Mouse (Mus musculus) myocyte (in vitro differentiated cells): ENCODE measurements around the gene Slc5a1. TPM values are rescaled to one million over a fixed set of nuclear protein-coding genes. Genes with fewer than 3 reads are reported as not detected.

Source experiments
- H3K27me3 ChIP-seq: one replicate; pipeline ENCODE4 v1.6.1; 2011; ENCODE audit not compliant: control insufficient read depth, insufficient read depth, insufficient read length
- H3K36me3 ChIP-seq: one replicate; pipeline ENCODE4 v1.6.1; 2011; ENCODE audit not compliant: control insufficient read depth, insufficient read depth
- H3K4me2 ChIP-seq: one replicate; pipeline ENCODE4 v1.6.1; 2011; ENCODE audit warnings: low read depth, control low read depth
- H3K4me3 ChIP-seq: one replicate; pipeline ENCODE4 v1.5.1; 2011; ENCODE audit warnings: mild to moderate bottlenecking, control low read depth, moderate library complexity
- H3K79me2 ChIP-seq: one replicate; pipeline ENCODE4 v1.6.1; 2011; ENCODE audit not compliant: control insufficient read depth, insufficient read depth
- H3ac ChIP-seq: one replicate; pipeline ENCODE4 v1.6.1; 2011; ENCODE audit not compliant: control insufficient read depth, insufficient read length
- CEBPB ChIP-seq: IDR thresholded peaks from 2 replicates; pipeline ENCODE4 v1.6.1; 2011; ENCODE audit warnings: mild to moderate bottlenecking, moderate library complexity; ENCODE audit not compliant: poor library complexity, insufficient read depth, severe bottlenecking
- E2F4 ChIP-seq: IDR thresholded peaks from one replicate; pipeline ENCODE4 v1.6.1; 2011; ENCODE audit warnings: mild to moderate bottlenecking, control low read depth, moderate library complexity; ENCODE audit not compliant: insufficient read depth
- MAX ChIP-seq: IDR thresholded peaks from one replicate; pipeline ENCODE4 v1.6.1; 2011; ENCODE audit warnings: low read depth, mild to moderate bottlenecking, control low read depth
- MYOD1 ChIP-seq, 3 experiments: IDR thresholded peaks; one replicate each; pipeline ENCODE4 v1.6.1; 2011; ENCODE audit warnings: control low read depth in 2 of 3, low read depth in 2 of 3, mild to moderate bottlenecking in 2 of 3, moderate library complexity in 1 of 3; ENCODE audit not compliant: insufficient read length in 2 of 3, control insufficient read depth in 1 of 3
- MYOG ChIP-seq, 3 experiments: IDR thresholded peaks; one replicate each; pipeline ENCODE4 v1.6.1; 2011; ENCODE audit warnings: control low read depth in 2 of 3, low read depth in 2 of 3, mild to moderate bottlenecking in 2 of 3; ENCODE audit not compliant: insufficient read length in 2 of 3, control insufficient read depth in 1 of 3, insufficient read depth in 1 of 3
- POLR2A ChIP-seq: IDR thresholded peaks from one replicate; pipeline ENCODE4 v1.6.1; 2011; ENCODE audit warnings: low read depth, mild to moderate bottlenecking, control low read depth, moderate library complexity; ENCODE audit not compliant: insufficient read length
- POLR2AphosphoS2 ChIP-seq: IDR thresholded peaks from one replicate; pipeline ENCODE4 v1.6.1; 2011; ENCODE audit warnings: low read depth, control low read depth; ENCODE audit not compliant: insufficient read length
- REST ChIP-seq: IDR thresholded peaks from one replicate; pipeline ENCODE4 v1.6.1; 2011; ENCODE audit warnings: mild to moderate bottlenecking, control low read depth, moderate library complexity; ENCODE audit not compliant: insufficient read depth, insufficient read length
- SRF ChIP-seq: IDR thresholded peaks from one replicate; pipeline ENCODE4 v1.6.1; 2011; ENCODE audit warnings: low read depth; ENCODE audit not compliant: control insufficient read depth, insufficient read length
- TCF12 ChIP-seq: IDR thresholded peaks from one replicate; pipeline ENCODE4 v1.6.1; 2011; ENCODE audit warnings: mild to moderate bottlenecking, control low read depth; ENCODE audit not compliant: poor library complexity, insufficient read depth, severe bottlenecking
- TCF3 ChIP-seq: IDR thresholded peaks from one replicate; pipeline ENCODE4 v1.6.1; 2011; ENCODE audit warnings: low read depth, control low read depth; ENCODE audit not compliant: insufficient read length
- USF1 ChIP-seq: IDR thresholded peaks from one replicate; pipeline ENCODE4 v1.6.1; 2011; ENCODE audit warnings: low read depth, mild to moderate bottlenecking, control low read depth, moderate library complexity
- polyA plus RNA-seq: library from polyadenylated mRNA; unstranded; fragments of >200 nt; fragmentation: generic; extraction: Trizol; gene quantifications from one replicate; pipeline ENCODE4 v1.2.1, GENCODE M21; 2012; ENCODE audit warnings: missing spikeins

Gene Slc5a1
- not detected for polyA plus RNA-seq

- Histone ChIP-seq H3K36me3 (no peaks in the 10 kb centered on the region), H3K4me3 (no peak within 1 kb of the TSS), H3K4me2 (no peak within 1 kb of the TSS), H3K27me3 (peaks cover 52% of the 10 kb centered on the region), H3ac (no peak within 1 kb of the TSS), H3K79me2 (no peaks in the 10 kb centered on the region)
- no peak for TF ChIP-seq CEBPB
- no peak for TF ChIP-seq POLR2A
- TF ChIP-seq E2F4, result no peak
- TF ChIP-seq TCF12, result no peak
- TF ChIP-seq USF1, result no peak
- no peak for TF ChIP-seq REST
- no peak for TF ChIP-seq SRF
- TF ChIP-seq MYOD1 (IDR thresholded peaks at IDR 0.05; ENCODE audit: control insufficient read depth in 1 of 3, insufficient read length in 2 of 3, low read depth in 2 of 3), result no peak
- TF ChIP-seq MYOG (IDR thresholded peaks at IDR 0.05; ENCODE audit: control insufficient read depth in 1 of 3, insufficient read depth in 1 of 3, insufficient read length in 2 of 3, low read depth in 2 of 3), result no peak
- no peak for TF ChIP-seq POLR2AphosphoS2
- TF ChIP-seq TCF3, result no peak
- TF ChIP-seq MAX, result no peak
Observed at GRCm38 (mm10) chr5:33104025-33104481, at the start of gene Slc5a1. TSS of gene Slc5a1 (plus strand) at chr5:33104219.

GRCm38 (mm10) chr5:33056126-33056765, 47.8 kb upstream of the Slc5a1 start:
- no peak overlapping the region for H3ac ChIP-seq

GRCm38 (mm10) chr5:33070071-33070470, 33.9 kb upstream of the Slc5a1 start:
- Histone ChIP-seq H3ac (no peak overlapping the region), H3K36me3 (no peaks in the 10 kb centered on the region), H3K4me3 (no peak overlapping the region), H3K79me2 (no peaks in the 10 kb centered on the region), H3K27me3 (peaks cover 14% of the 10 kb centered on the region), H3K4me2 (no peak overlapping the region)
- TF ChIP-seq E2F4 (no peak), TCF12 (no peak), MAX (no peak), POLR2AphosphoS2 (no peak), SRF (no peak), CEBPB (no peak), USF1 (no peak), TCF3 (no peak), REST (no peak)

More at GRCm38 (mm10) chr5:33056126-33056765, 47.8 kb upstream of the Slc5a1 start:
- Histone ChIP-seq H3K27me3 (peaks cover 31% of the 10 kb centered on the region), H3K36me3 (no peaks in the 10 kb centered on the region), H3K79me2 (no peaks in the 10 kb centered on the region), H3K4me2 (no peak overlapping the region), H3K4me3 (no peak overlapping the region)
- TF ChIP-seq USF1, result no peak
- no peak for TF ChIP-seq SRF
- TF ChIP-seq POLR2AphosphoS2, result no peak
- TF ChIP-seq POLR2A, result no peak
- TF ChIP-seq MAX, result no peak
- TF ChIP-seq CEBPB, result no peak
- no peak for TF ChIP-seq REST
- no peak for TF ChIP-seq MYOG (IDR thresholded peaks at IDR 0.05; ENCODE audit: control insufficient read depth in 1 of 3, insufficient read depth in 1 of 3, insufficient read length in 2 of 3, low read depth in 2 of 3)

GRCm38 (mm10) chr5:33076490-33077191, 27.4 kb upstream of the Slc5a1 start:
- Histone ChIP-seq H3K36me3 (no peaks in the 10 kb centered on the region), H3K27me3 (peaks cover 18% of the 10 kb centered on the region)

More at GRCm38 (mm10) chr5:33076490-33077191, 27.4 kb upstream of the Slc5a1 start:
- H3K79me2 ChIP-seq, result no peaks in the 10 kb centered on the region
- H3K4me3 ChIP-seq, result no peak overlapping the region
- no peak overlapping the region for H3K4me2 ChIP-seq
- TF ChIP-seq USF1 (no peak), MYOG (IDR thresholded peaks at IDR 0.05; ENCODE audit: control insufficient read depth in 1 of 3, insufficient read depth in 1 of 3, insufficient read length in 2 of 3, low read depth in 2 of 3) (no peak), CEBPB (no peak), REST (no peak), E2F4 (no peak), SRF (no peak), POLR2AphosphoS2 (no peak), TCF3 (no peak), TCF12 (no peak), MAX (no peak), POLR2A (no peak), MYOD1 (IDR thresholded peaks at IDR 0.05; ENCODE audit: control insufficient read depth in 1 of 3, insufficient read length in 2 of 3, low read depth in 2 of 3) (no peak)
- H3ac ChIP-seq, result no peak overlapping the region
